Mouse (Mus musculus) intestine, postnatal 0 days (tissue): ENCODE measurements at regions not wholly inside any gene's neighbourhood (a gene's known extent, or its start where the extent isn't known, plus 50 kb on each side); places are given as distances from the start of the nearest gene placed in this dataset.

ENCODE experiments used
- ATAC-seq: fragments of 200-750 bp; cut with Nextera tagmentation; 2 replicates; pipeline ENCODE4 v1.8.0; 2017; ENCODE audit warnings: mild to moderate bottlenecking, moderate TSS enrichment, moderate library complexity
- H3K27ac ChIP-seq: fragments of 300-500 bp; sonication (generic); 2 replicates; pipeline ENCODE4 v1.5.1; 2014; ENCODE audit warnings: mild to moderate bottlenecking, low read depth, low read length, moderate library complexity
- H3K27me3 ChIP-seq: fragments of 300-500 bp; sonication (generic); replicated peaks from 2 replicates; pipeline ENCODE4 v1.6.1; 2014; ENCODE audit warnings: low read length, mixed read lengths; ENCODE audit not compliant: control insufficient read depth, insufficient read depth
- H3K36me3 ChIP-seq: fragments of 300-500 bp; sonication (generic); 2 replicates; pipeline ENCODE4 v1.6.1; 2014; ENCODE audit warnings: mild to moderate bottlenecking, moderate library complexity; ENCODE audit not compliant: control insufficient read depth, insufficient read depth
- H3K4me1 ChIP-seq: fragments of 300-500 bp; sonication (generic); replicated peaks from 2 replicates; pipeline ENCODE4 v1.6.1; 2014; ENCODE audit warnings: antibody characterized with exemption, low read length, mixed read lengths; ENCODE audit not compliant: control insufficient read depth, insufficient read depth
- H3K4me2 ChIP-seq: fragments of 300-500 bp; sonication (generic); replicated peaks from 2 replicates; pipeline ENCODE4 v1.6.1; 2014; ENCODE audit warnings: low read depth, mild to moderate bottlenecking, moderate library complexity
- H3K4me3 ChIP-seq: fragments of 300-500 bp; sonication (generic); 2 replicates; pipeline ENCODE4 v1.5.1; 2014; ENCODE audit warnings: low read depth, low read length
- H3K9ac ChIP-seq: fragments of 300-500 bp; sonication (generic); 2 replicates; pipeline ENCODE4 v1.6.1; 2014; ENCODE audit warnings: mild to moderate bottlenecking, low read depth, low read length
- H3K9me3 ChIP-seq: fragments of 300-500 bp; sonication (generic); 2 replicates; pipeline ENCODE4 v1.6.1; 2016; ENCODE audit warnings: mixed run types; ENCODE audit not compliant: control insufficient read depth
- CTCF ChIP-seq: sonication (generic); IDR thresholded peaks from 2 replicates; pipeline ENCODE4 v1.5.1; 2016; ENCODE audit warnings: low read depth, mild to moderate bottlenecking, control low read depth, antibody characterized with exemption, moderate library complexity
- WGBS: fragments of 180-500 bp; shearing (Covaris S2); extraction: QIAGEN DNeasy Blood & Tissue Kit; methylation state at CpG from one replicate; pipeline ENCODE4 v1.1.7; 2014; 5-methylcytosine and 5-hydroxymethylcytosine counted together

- H3K9ac ChIP-seq, result no peak overlapping the region
- no peaks in the 10 kb centered on the region for H3K36me3 ChIP-seq
- no peak overlapping the region for H3K4me3 ChIP-seq
- no peak for TF ChIP-seq CTCF
- 58% methylated on average over 16 of the region's 16 CpGs for WGBS
- H3K27ac ChIP-seq, result no peak overlapping the region
- H3K4me1 ChIP-seq, result no peaks in the 10 kb centered on the region
- H3K4me2 ChIP-seq, result 0 out of 2 replicates have a peak overlapping the region, but pooled peaks have one; percentile 9
- no peaks in the 10 kb centered on the region for H3K27me3 ChIP-seq
- H3K9me3 ChIP-seq, result 0 out of 2 replicates have a peak, but pooled peaks cover 2% of the 10 kb centered on the region
- ATAC-seq, result no peak
Measured at GRCm38 (mm10) chr8:23314275-23315123, 903.3 kb downstream of the Mrps31 start.

GRCm38 (mm10) chr8:23319556-23319955, 908.4 kb downstream of the Mrps31 start:
- H3K4me3 ChIP-seq, result no peak overlapping the region
- WGBS, result 37% methylated on average over 9 of the region's 9 CpGs
- H3K27me3 ChIP-seq, result no peaks in the 10 kb centered on the region
- no peak overlapping the region for H3K4me2 ChIP-seq
- ATAC-seq, result no peak
- H3K36me3 ChIP-seq, result no peaks in the 10 kb centered on the region
- no peaks in the 10 kb centered on the region for H3K4me1 ChIP-seq
- no peak overlapping the region for H3K27ac ChIP-seq
- H3K9me3 ChIP-seq, result no peaks in the 10 kb centered on the region
- TF ChIP-seq CTCF, result peak; percentile 69
- H3K9ac ChIP-seq, result no peak overlapping the region

GRCm38 (mm10) chr8:23321166-23321565, 910.0 kb downstream of the Mrps31 start:
- Histone ChIP-seq H3K36me3 (no peaks in the 10 kb centered on the region), H3K27me3 (no peaks in the 10 kb centered on the region), H3K4me3 (no peak overlapping the region), H3K27ac (no peak overlapping the region), H3K9me3 (no peaks in the 10 kb centered on the region), H3K4me1 (no peaks in the 10 kb centered on the region), H3K4me2 (no peak overlapping the region), H3K9ac (no peak overlapping the region)
- no peak for TF ChIP-seq CTCF
- 30% methylated on average over 5 of the region's 5 CpGs for WGBS
- no peak for ATAC-seq

- H3K27me3 ChIP-seq, result no peaks in the 10 kb centered on the region
- H3K4me1 ChIP-seq, result no peaks in the 10 kb centered on the region
- H3K9me3 ChIP-seq, result no peaks in the 10 kb centered on the region
- no peak for TF ChIP-seq CTCF
- no peak for ATAC-seq
- H3K36me3 ChIP-seq, result no peaks in the 10 kb centered on the region
- H3K4me3 ChIP-seq, result no peak overlapping the region
- H3K4me2 ChIP-seq, result no peak overlapping the region
- no peak overlapping the region for H3K27ac ChIP-seq
- H3K9ac ChIP-seq, result no peak overlapping the region
- 74% methylated on average over 4 of the region's 4 CpGs for WGBS
Measured at GRCm38 (mm10) chr8:23327283-23327682, 916.1 kb downstream of the Mrps31 start.

DNA sequence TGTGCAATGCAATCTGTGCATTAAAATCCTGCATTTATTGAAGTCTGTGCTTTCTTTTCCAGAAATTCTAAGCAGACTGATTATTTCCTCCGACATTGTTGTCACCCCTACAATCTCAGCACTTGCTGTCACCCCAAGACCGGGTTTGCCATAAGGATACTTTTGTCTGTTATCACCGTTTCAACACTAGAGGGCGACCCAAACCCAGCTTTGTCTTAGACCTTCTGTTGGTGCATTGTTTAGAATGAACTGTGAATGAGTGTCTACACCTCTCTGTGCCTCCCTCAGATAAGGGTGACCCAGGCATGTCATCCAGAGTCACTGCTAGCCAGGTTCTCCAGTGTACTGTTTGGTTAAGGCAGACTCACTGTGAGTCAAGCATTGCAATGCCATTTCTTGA, 933.0 kb downstream of the Mrps31 start:
- Histone ChIP-seq H3K36me3 (no peaks in the 10 kb centered on the region), H3K4me3 (no peak overlapping the region), H3K27ac (no peak overlapping the region), H3K9ac (no peak overlapping the region), H3K4me2 (no peak overlapping the region), H3K4me1 (no peaks in the 10 kb centered on the region), H3K27me3 (no peaks in the 10 kb centered on the region), H3K9me3 (no peaks in the 10 kb centered on the region)
- peak; percentile 76 for TF ChIP-seq CTCF
- WGBS, result 31% methylated on average over 4 of the region's 4 CpGs
- ATAC-seq, result no peak

GRCm38 (mm10) chr8:23351367-23351930, 940.3 kb downstream of the Mrps31 start:
- Histone ChIP-seq H3K4me1 (no peaks in the 10 kb centered on the region), H3K4me2 (no peak overlapping the region), H3K4me3 (no peak overlapping the region), H3K27me3 (no peaks in the 10 kb centered on the region), H3K9me3 (no peaks in the 10 kb centered on the region), H3K27ac (no peak overlapping the region), H3K9ac (no peak overlapping the region), H3K36me3 (no peaks in the 10 kb centered on the region)
- WGBS, result 89% methylated on average over 15 of the region's 15 CpGs
- no peak for ATAC-seq
- TF ChIP-seq CTCF, result no peak
